In the genomic region with DNA sequence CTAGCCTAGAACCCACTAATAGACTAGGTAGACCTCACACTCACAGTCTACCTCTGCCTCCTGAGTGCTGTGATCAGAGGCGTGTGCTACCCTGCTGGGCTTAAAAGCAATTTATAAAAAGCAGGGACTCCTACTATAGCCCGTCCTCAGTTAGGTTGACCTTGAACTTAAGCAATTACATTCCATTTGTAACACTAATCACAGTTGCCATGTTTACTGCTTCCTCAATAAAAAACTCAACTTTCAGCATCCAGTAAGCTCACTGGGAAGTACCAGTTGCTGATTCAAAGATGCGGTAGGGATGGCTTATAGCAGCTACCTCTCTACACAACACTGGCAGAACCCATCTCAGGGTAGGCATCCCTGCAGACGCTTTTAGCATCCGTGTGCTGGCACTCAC, we compare ENCODE assay signal across 30 mouse cellular contexts. TPM values are rescaled to one million over a fixed set of nuclear protein-coding genes. Genes with fewer than 3 reads are reported as not detected.
DNase-seq lines count a peak whose midpoint lies in the region; ATAC-seq and TF ChIP-seq lines count a peak whose summit lies in the region.
"Had no signal": no experiment of that assay in that cellular context is flagged by ENCODE, and none has a peak within 500 bp of the region (broad histone marks: within the 10 kb centered on the region; RNA-seq: fewer than 3 reads in every experiment).

No protein-coding gene starts in this region.

- no peaks in the 10 kb centered on the region for H3K27me3 ChIP-seq in embryonic facial prominence, embryonic 15.5 days
- no peaks in the 10 kb centered on the region for H3K27me3 ChIP-seq in embryonic facial prominence, embryonic 10.5 days (replicated peaks; ENCODE audit: low read depth, poor library complexity, severe bottlenecking)
- no peaks in the 10 kb centered on the region for H3K27me3 ChIP-seq in kidney, postnatal 0 days (ENCODE audit: insufficient read depth, low read length)
- no peaks in the 10 kb centered on the region for H3K27me3 ChIP-seq in stomach, postnatal 0 days (ENCODE audit: control insufficient read depth, insufficient read depth, low read length)
- peaks cover 15% of the 10 kb centered on the region; the same call in 1 of the 2 replicates for H3K27me3 ChIP-seq in limb, embryonic 10.5 days (ENCODE audit: low read depth, poor library complexity, severe bottlenecking)
- no peaks in the 10 kb centered on the region for H3K27me3 ChIP-seq in midbrain, embryonic 10.5 days (ENCODE audit: low read depth, poor library complexity, severe bottlenecking)
- H3K27me3 ChIP-seq: embryonic facial prominence, embryonic 13.5 days; intestine, embryonic 15.5 days; lung, embryonic 15.5 days; neural tube, embryonic 15.5 days had no signal

- no peak overlapping the region for H3K4me3 ChIP-seq in embryonic facial prominence, embryonic 15.5 days (replicated peaks)
- H3K4me3 ChIP-seq in embryonic facial prominence, embryonic 10.5 days, result no peak overlapping the region
- H3K4me3 ChIP-seq in kidney, postnatal 0 days (replicated peaks; ENCODE audit: low read depth, low read length), result no peak overlapping the region
- no peak overlapping the region for H3K4me3 ChIP-seq in stomach, postnatal 0 days (ENCODE audit: low read depth, low read length)
- H3K4me3 ChIP-seq in limb, embryonic 10.5 days, result no peak overlapping the region
- H3K4me3 ChIP-seq in midbrain, embryonic 10.5 days, result no peak overlapping the region
- H3K4me3 ChIP-seq: embryonic facial prominence, embryonic 13.5 days; erythroblast, embryonic 14.5 days; hindbrain, embryonic 10.5 days; intestine, embryonic 15.5 days; limb, embryonic 13.5 days; lung, embryonic 15.5 days; neural tube, embryonic 15.5 days had no signal

- no peak for TF ChIP-seq CTCF in kidney, postnatal 0 days (IDR thresholded peaks at IDR 0.05; ENCODE audit: low read depth)
- no peak for TF ChIP-seq CTCF in stomach, postnatal 0 days (IDR thresholded peaks at IDR 0.05; ENCODE audit: low read depth)

- peak overlapping the region; percentile 86; the same call in 1 of the 2 replicates for H3K27ac ChIP-seq in embryonic facial prominence, embryonic 15.5 days (replicated peaks)
- no peak overlapping the region for H3K27ac ChIP-seq in embryonic facial prominence, embryonic 10.5 days (replicated peaks)
- H3K27ac ChIP-seq in kidney, postnatal 0 days, result no peak overlapping the region
- peak overlapping the region; percentile 94 for H3K27ac ChIP-seq in stomach, postnatal 0 days (replicated peaks)
- no peak overlapping the region for H3K27ac ChIP-seq in limb, embryonic 10.5 days
- no peak overlapping the region for H3K27ac ChIP-seq in midbrain, embryonic 10.5 days (replicated peaks)
- H3K27ac ChIP-seq: hindbrain, embryonic 10.5 days; limb, embryonic 13.5 days; lung, embryonic 15.5 days; neural tube, embryonic 15.5 days had no signal

- DNase-seq in embryonic facial prominence, embryonic 10.5 days (ENCODE audit: low spot score), result no peak
- peak; percentile 61 for DNase-seq in kidney, postnatal 0 days (ENCODE audit: low spot score)
- no peak for DNase-seq in kidney, adult 18-20 months
- DNase-seq in forelimb bud, embryonic 11.5 days (ENCODE audit: low read depth, low spot score), result peak; percentile 62
- no peak for DNase-seq in stomach, postnatal 0 days (ENCODE audit: low spot score)
- no peak for DNase-seq in limb, embryonic 10.5 days (ENCODE audit: low spot score)
- DNase-seq in midbrain, embryonic 10.5 days (ENCODE audit: low spot score), result no peak
- DNase-seq: adrenal gland, adult 8-10 months; embryo, embryonic 11 days; forebrain, postnatal 0 days; gastrocnemius, postnatal 25 days; kidney, adult 9 months; kidney, postnatal 25 days; midbrain, embryonic 14.5 days; right cerebral cortex, postnatal 4 days had no signal

- ATAC-seq in embryonic facial prominence, embryonic 15.5 days (ENCODE audit: insufficient number of reproducible peaks, low FRiP score, low TSS enrichment, low read depth), result no peak
- ATAC-seq in kidney, postnatal 0 days (replicated peaks; ENCODE audit: low FRiP score, low read depth), result no peak
- no peak for ATAC-seq in stomach, postnatal 0 days (ENCODE audit: low FRiP score, low TSS enrichment)
- ATAC-seq: forebrain, postnatal 0 days; hindbrain, embryonic 16.5 days; intestine, embryonic 15.5 days had no signal

- no peaks in the 10 kb centered on the region for H3K36me3 ChIP-seq in embryonic facial prominence, embryonic 15.5 days
- H3K36me3 ChIP-seq in embryonic facial prominence, embryonic 10.5 days (replicated peaks), result no peaks in the 10 kb centered on the region
- no peaks in the 10 kb centered on the region for H3K36me3 ChIP-seq in kidney, postnatal 0 days (ENCODE audit: insufficient read depth, low read length)
- H3K36me3 ChIP-seq in stomach, postnatal 0 days (ENCODE audit: control insufficient read depth, insufficient read depth, low read length), result no peaks in the 10 kb centered on the region
- H3K36me3 ChIP-seq in limb, embryonic 10.5 days, result no peaks in the 10 kb centered on the region
- H3K36me3 ChIP-seq in midbrain, embryonic 10.5 days, result no peaks in the 10 kb centered on the region
- H3K36me3 ChIP-seq: embryonic facial prominence, embryonic 13.5 days; hindbrain, embryonic 10.5 days; intestine, embryonic 15.5 days; limb, embryonic 13.5 days; lung, embryonic 15.5 days; neural tube, embryonic 15.5 days had no signal

- no peak for TF ChIP-seq EP300 in stomach, postnatal 0 days (optimal IDR thresholded peaks at IDR 0.05)

- 79% methylated on average over 5 of the region's 5 CpGs for WGBS in embryonic facial prominence, embryonic 15.5 days
- WGBS in embryonic facial prominence, embryonic 10.5 days, result 74% methylated on average over 5 of the region's 5 CpGs
- WGBS in kidney, postnatal 0 days, result 56% methylated on average over 5 of the region's 5 CpGs
- WGBS in stomach, postnatal 0 days, result 68% methylated on average over 5 of the region's 5 CpGs
- WGBS in limb, embryonic 10.5 days, result 54% methylated on average over 5 of the region's 5 CpGs
- 85% methylated on average over 5 of the region's 5 CpGs for WGBS in midbrain, embryonic 10.5 days

- peaks cover 67% of the 10 kb centered on the region for H3K4me1 ChIP-seq in embryonic facial prominence, embryonic 15.5 days
- H3K4me1 ChIP-seq in embryonic facial prominence, embryonic 10.5 days, result peaks cover 44% of the 10 kb centered on the region
- H3K4me1 ChIP-seq in kidney, postnatal 0 days (replicated peaks; ENCODE audit: insufficient read depth, low read length), result peaks cover 60% of the 10 kb centered on the region
- peaks cover 26% of the 10 kb centered on the region for H3K4me1 ChIP-seq in stomach, postnatal 0 days (replicated peaks; ENCODE audit: control insufficient read depth, insufficient read depth)
- H3K4me1 ChIP-seq in limb, embryonic 10.5 days, result peaks cover 74% of the 10 kb centered on the region
- H3K4me1 ChIP-seq in midbrain, embryonic 10.5 days, result peaks cover 7% of the 10 kb centered on the region

- H3K4me2 ChIP-seq in embryonic facial prominence, embryonic 15.5 days (replicated peaks), result peak overlapping the region; percentile 36
- H3K4me2 ChIP-seq in kidney, postnatal 0 days (ENCODE audit: low read length), result no peak overlapping the region
- no peak overlapping the region for H3K4me2 ChIP-seq in stomach, postnatal 0 days (replicated peaks; ENCODE audit: low read depth)
- H3K4me2 ChIP-seq: intestine, embryonic 15.5 days; liver, embryonic 11.5 days; neural tube, embryonic 15.5 days had no signal

- H3K9ac ChIP-seq in embryonic facial prominence, embryonic 15.5 days, result no peak overlapping the region
- no peak overlapping the region for H3K9ac ChIP-seq in kidney, postnatal 0 days (ENCODE audit: low read depth, low read length)
- no peak overlapping the region for H3K9ac ChIP-seq in stomach, postnatal 0 days (ENCODE audit: low read length)
- H3K9ac ChIP-seq: embryonic facial prominence, embryonic 13.5 days; forebrain, postnatal 0 days; intestine, embryonic 15.5 days; limb, embryonic 13.5 days; lung, embryonic 15.5 days; neural tube, embryonic 15.5 days had no signal

- H3K9me3 ChIP-seq in embryonic facial prominence, embryonic 15.5 days (replicated peaks), result no peaks in the 10 kb centered on the region
- no peaks in the 10 kb centered on the region for H3K9me3 ChIP-seq in embryonic facial prominence, embryonic 10.5 days
- no peaks in the 10 kb centered on the region for H3K9me3 ChIP-seq in kidney, postnatal 0 days (replicated peaks; ENCODE audit: low read length)
- no peaks in the 10 kb centered on the region for H3K9me3 ChIP-seq in stomach, postnatal 0 days (ENCODE audit: control insufficient read depth, low read length)
- H3K9me3 ChIP-seq in limb, embryonic 10.5 days (replicated peaks), result no peaks in the 10 kb centered on the region
- H3K9me3 ChIP-seq in midbrain, embryonic 10.5 days (replicated peaks), result no peaks in the 10 kb centered on the region
- H3K9me3 ChIP-seq: embryonic facial prominence, embryonic 13.5 days; hindbrain, embryonic 10.5 days; intestine, embryonic 15.5 days; limb, embryonic 13.5 days; lung, embryonic 15.5 days; neural tube, embryonic 15.5 days had no signal

RNA-seq across cellular contexts. Expression of a gene that starts 19.7 kb away (rescaled TPM):
- polyA plus RNA-seq in embryonic facial prominence, embryonic 15.5 days (2015; fragmentation: Nextera tagmentation; extraction: Ambion mirVana), result 33.5 and 38.3 TPM in 2 replicates
- polyA plus RNA-seq in embryonic facial prominence, embryonic 10.5 days (2016; fragmentation: Nextera tagmentation; extraction: Ambion mirVana), result 6.3 and 8.0 TPM in 2 replicates
- polyA plus RNA-seq in kidney, postnatal 0 days (2015; fragmentation: Nextera tagmentation; extraction: Ambion mirVana), result 16.2 and 16.5 TPM in 2 replicates
- 10.7 and 11.5 TPM in 2 replicates for polyA plus RNA-seq in stomach, postnatal 0 days (2015; fragmentation: Nextera tagmentation; extraction: Ambion mirVana)
- 6.5 and 6.6 TPM in 2 replicates for polyA plus RNA-seq in limb, embryonic 10.5 days (2016; fragmentation: Nextera tagmentation; extraction: Ambion mirVana)
- polyA plus RNA-seq in midbrain, embryonic 10.5 days (2016; fragmentation: Nextera tagmentation; extraction: Ambion mirVana), result 5.0 and 6.0 TPM in 2 replicates

RNA-seq across cellular contexts. Expression of a gene that starts 46.4 kb away (rescaled TPM):
- not detected in 2 replicates for polyA plus RNA-seq in embryonic facial prominence, embryonic 15.5 days (2015; fragmentation: Nextera tagmentation; extraction: Ambion mirVana)
- not detected in 2 replicates for polyA plus RNA-seq in embryonic facial prominence, embryonic 10.5 days (2016; fragmentation: Nextera tagmentation; extraction: Ambion mirVana)
- polyA plus RNA-seq in kidney, postnatal 0 days (2015; fragmentation: Nextera tagmentation; extraction: Ambion mirVana), result not detected in 2 replicates
- not detected in 2 replicates for polyA plus RNA-seq in stomach, postnatal 0 days (2015; fragmentation: Nextera tagmentation; extraction: Ambion mirVana)
- not detected in 2 replicates for polyA plus RNA-seq in limb, embryonic 10.5 days (2016; fragmentation: Nextera tagmentation; extraction: Ambion mirVana)
- not detected in 2 replicates for polyA plus RNA-seq in midbrain, embryonic 10.5 days (2016; fragmentation: Nextera tagmentation; extraction: Ambion mirVana)
- polyA plus RNA-seq: C2C12; embryonic facial prominence, embryonic 13.5 days; erythroblast, embryonic 14.5 days; forebrain, embryonic 11.5 days; forebrain, postnatal 0 days; heart, embryonic 14.5 days; hindbrain, embryonic 10.5 days; hindbrain, embryonic 16.5 days; intestine, embryonic 15.5 days; limb, embryonic 13.5 days; liver, embryonic 11.5 days; liver, embryonic 16.5 days; lung, embryonic 15.5 days; midbrain, embryonic 14.5 days; neural tube, embryonic 15.5 days; spleen, adult 2 months had no signal

Comparison
In these comparisons a context has a peak if more than half of its experiments do, and no peak if none do; other contexts are left out.
1. H3K27ac ChIP-seq: peak in embryonic facial prominence, embryonic 15.5 days (single experiment) and stomach, postnatal 0 days (single experiment); none in embryonic facial prominence, embryonic 10.5 days (single experiment), kidney, postnatal 0 days (single experiment), limb, embryonic 10.5 days (single experiment) and midbrain, embryonic 10.5 days (single experiment).
2. DNase-seq: peak in kidney, postnatal 0 days (single experiment) and forelimb bud, embryonic 11.5 days (single experiment); none in embryonic facial prominence, embryonic 10.5 days (single experiment), kidney, adult 18-20 months (single experiment), stomach, postnatal 0 days (single experiment), limb, embryonic 10.5 days (single experiment) and midbrain, embryonic 10.5 days (single experiment).